Mouse (Mus musculus) G1E (cell line): ENCODE measurements at regions not wholly inside any gene's neighbourhood (a gene's known extent, or its start where the extent isn't known, plus 50 kb on each side); places are given as distances from the start of the nearest gene placed in this dataset.

Experiments
- ATAC-seq: 2 replicates; pipeline ENCODE4 v1.8.0; 2016; ENCODE audit warnings: mild to moderate bottlenecking; ENCODE audit not compliant: insufficient number of reproducible peaks, poor library complexity, low FRiP score, severe bottlenecking; ENCODE audit errors: extremely low read depth
- DNase-seq: peaks from one replicate; pipeline ENCODE4 v3.0.0; 2012; ENCODE audit warnings: low spot score
- H3K27me3 ChIP-seq: 2 replicates; pipeline ENCODE4 v1.6.1; 2012; ENCODE audit warnings: mild to moderate bottlenecking, low read length, inconsistent platforms; ENCODE audit not compliant: insufficient read depth
- H3K36me3 ChIP-seq: replicated peaks from 2 replicates; pipeline ENCODE3; 2012; ENCODE audit warnings: mild to moderate bottlenecking, inconsistent platforms
- H3K4me1 ChIP-seq: 2 replicates; pipeline ENCODE4 v1.6.1; 2012; ENCODE audit warnings: low read depth, low read length, inconsistent platforms, mixed read lengths; ENCODE audit not compliant: insufficient read depth
- H3K4me3 ChIP-seq: 2 replicates; pipeline ENCODE4 v1.5.1; 2012; ENCODE audit warnings: low read depth, mild to moderate bottlenecking, inconsistent platforms, low read length, moderate library complexity, mixed read lengths
- H3K9me3 ChIP-seq: replicated peaks from 2 replicates; pipeline ENCODE4 v1.6.1; 2012; ENCODE audit warnings: inconsistent platforms
- CTCF ChIP-seq: IDR thresholded peaks from 2 replicates; pipeline ENCODE4 v1.5.1; 2012; ENCODE audit warnings: low read depth, low read length, inconsistent platforms, mixed read lengths
- GATA1 ChIP-seq: IDR thresholded peaks from 2 replicates; pipeline ENCODE4 v1.6.1; 2012; ENCODE audit warnings: borderline replicate concordance, low read length, inconsistent platforms, mixed read lengths
- GATA2 ChIP-seq: IDR thresholded peaks from 2 replicates; pipeline ENCODE4 v1.6.1; 2012; ENCODE audit warnings: low read depth, low read length, inconsistent platforms, borderline replicate concordance
- POLR2AphosphoS5 ChIP-seq: IDR thresholded peaks from 2 replicates; pipeline ENCODE4 v1.6.1; 2012; ENCODE audit warnings: low read depth, low read length, inconsistent platforms; ENCODE audit not compliant: insufficient replicate concordance
- TAL1 ChIP-seq: conservative IDR thresholded peaks from 2 replicates; pipeline ENCODE4 v1.6.1; 2012; ENCODE audit warnings: low read depth, low read length, inconsistent platforms, mixed read lengths

GRCm38 (mm10) chr13:52014566-52014965 is 168.1 kb downstream of the Gadd45g start:
- Histone ChIP-seq H3K9me3 (no peaks in the 10 kb centered on the region), H3K36me3 (no peaks in the 10 kb centered on the region), H3K27me3 (peaks cover 49% of the 10 kb centered on the region), H3K4me1 (no peaks in the 10 kb centered on the region), H3K4me3 (no peak overlapping the region)
- ATAC-seq (no peak), DNase-seq (no peak)
- TF ChIP-seq POLR2AphosphoS5 (no peak), GATA1 (no peak), CTCF (no peak), GATA2 (no peak), TAL1 (no peak)

- no peaks in the 10 kb centered on the region for H3K9me3 ChIP-seq
- H3K4me1 ChIP-seq = no peaks in the 10 kb centered on the region
- DNase-seq (no peak), ATAC-seq (no peak)
- TF ChIP-seq GATA2 (no peak), POLR2AphosphoS5 (no peak), TAL1 (no peak), GATA1 (no peak)
- H3K27me3 ChIP-seq = peaks cover 48% of the 10 kb centered on the region
- H3K4me3 ChIP-seq = no peak overlapping the region
- no peaks in the 10 kb centered on the region for H3K36me3 ChIP-seq
Measured at GRCm38 (mm10) chr13:52015066-52015465, 168.6 kb downstream of the Gadd45g start.

- Histone ChIP-seq H3K4me1 (no peaks in the 10 kb centered on the region), H3K4me3 (no peak overlapping the region), H3K36me3 (no peaks in the 10 kb centered on the region), H3K9me3 (no peaks in the 10 kb centered on the region), H3K27me3 (peaks cover 47% of the 10 kb centered on the region)
- no peak for DNase-seq
- no peak for ATAC-seq
- no peak for TF ChIP-seq POLR2AphosphoS5
- no peak for TF ChIP-seq GATA2
- TF ChIP-seq GATA1 = no peak
- no peak for TF ChIP-seq TAL1
- no peak for TF ChIP-seq CTCF
Measured at GRCm38 (mm10) chr13:52015496-52015895, 169.0 kb downstream of the Gadd45g start.

GRCm38 (mm10) chr13:52017598-52018190 is 171.2 kb downstream of the Gadd45g start:
- H3K9me3 ChIP-seq = no peaks in the 10 kb centered on the region
- DNase-seq = no peak
- ATAC-seq = no peak
- no peak for TF ChIP-seq GATA1
- TF ChIP-seq CTCF = no peak
- no peak for TF ChIP-seq GATA2
- no peak for TF ChIP-seq TAL1
- no peak for TF ChIP-seq POLR2AphosphoS5
- peaks cover 53% of the 10 kb centered on the region for H3K27me3 ChIP-seq
- H3K4me3 ChIP-seq = no peak overlapping the region
- no peaks in the 10 kb centered on the region for H3K36me3 ChIP-seq
- no peaks in the 10 kb centered on the region for H3K4me1 ChIP-seq

- Histone ChIP-seq H3K36me3 (no peaks in the 10 kb centered on the region), H3K27me3 (peaks cover 45% of the 10 kb centered on the region), H3K9me3 (no peaks in the 10 kb centered on the region), H3K4me3 (no peak overlapping the region), H3K4me1 (no peaks in the 10 kb centered on the region)
- ATAC-seq (no peak), DNase-seq (no peak)
- TF ChIP-seq CTCF = no peak
- no peak for TF ChIP-seq POLR2AphosphoS5
- no peak for TF ChIP-seq TAL1
- TF ChIP-seq GATA1 = no peak
- TF ChIP-seq GATA2 = no peak
Measured at GRCm38 (mm10) chr13:52019647-52020046, 173.2 kb downstream of the Gadd45g start.

GRCm38 (mm10) chr13:52021150-52021549 is 174.7 kb downstream of the Gadd45g start:
- no peaks in the 10 kb centered on the region for H3K4me1 ChIP-seq
- H3K4me3 ChIP-seq = no peak overlapping the region
- H3K9me3 ChIP-seq = no peaks in the 10 kb centered on the region
- ATAC-seq (no peak), DNase-seq (no peak)
- peaks cover 38% of the 10 kb centered on the region for H3K27me3 ChIP-seq
- TF ChIP-seq GATA2 (no peak), TAL1 (no peak), POLR2AphosphoS5 (no peak), GATA1 (no peak), CTCF (no peak)
- H3K36me3 ChIP-seq = no peaks in the 10 kb centered on the region

GRCm38 (mm10) chr13:52021828-52022227 is 175.3 kb downstream of the Gadd45g start:
- Histone ChIP-seq H3K36me3 (no peaks in the 10 kb centered on the region), H3K27me3 (peaks cover 36% of the 10 kb centered on the region), H3K9me3 (no peaks in the 10 kb centered on the region), H3K4me3 (no peak overlapping the region), H3K4me1 (peaks cover 3% of the 10 kb centered on the region; the same call in 1 of the 2 replicates)
- DNase-seq (no peak), ATAC-seq (no peak)
- TF ChIP-seq GATA2 (no peak), POLR2AphosphoS5 (no peak), CTCF (no peak), TAL1 (no peak), GATA1 (no peak)
